Mouse (Mus musculus): Measurements from ENCODE around the gene Fam90a1b. TPM values are rescaled to one million over a fixed set of nuclear protein-coding genes. Genes with fewer than 3 reads are reported as not detected.
"Not testable (repeated sequence)": the region's sequence is repeated elsewhere in the genome, so short reads cannot be mapped to it uniquely, and the experiment has no call there.

Gene Fam90a1b
- not detected for total RNA-seq (2021)

DNA sequence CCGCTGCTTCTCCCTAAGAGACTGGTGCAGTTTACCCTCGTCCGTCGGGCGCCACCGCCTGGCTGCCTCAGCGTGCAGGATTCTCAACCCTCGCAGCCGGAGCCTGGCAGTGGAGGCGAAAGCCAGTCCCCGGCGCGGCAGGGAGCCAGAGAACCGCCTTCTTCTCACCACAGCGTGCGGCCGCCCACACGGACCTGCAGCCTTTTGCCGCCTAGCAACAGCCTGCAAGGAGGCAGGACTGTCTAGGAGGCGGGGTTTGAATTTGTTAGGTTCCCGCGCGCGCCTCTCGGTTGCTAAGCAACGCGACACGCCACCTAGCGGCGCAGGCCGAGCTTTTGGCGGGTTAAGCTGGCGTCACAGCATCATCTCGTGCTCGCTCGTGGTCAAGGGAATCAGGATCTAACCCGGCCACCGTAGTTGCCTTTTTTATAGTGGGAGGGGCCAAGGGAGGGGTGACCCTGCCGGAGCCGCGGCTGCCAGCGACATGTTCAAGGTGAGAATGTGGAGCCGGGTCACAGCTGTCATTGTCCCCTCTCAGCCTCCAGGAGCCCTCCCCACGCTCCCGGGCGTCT lies at the start of gene Fam90a1b, which contains the start of gene Apoo:
Fam90a1b (minus strand) TSS at position 108 of the 572 bp plus-strand sequence.
Apoo (plus strand) TSS at position 448 of the 572 bp plus-strand sequence.
- DNase-seq: peak; percentile 97

DNA sequence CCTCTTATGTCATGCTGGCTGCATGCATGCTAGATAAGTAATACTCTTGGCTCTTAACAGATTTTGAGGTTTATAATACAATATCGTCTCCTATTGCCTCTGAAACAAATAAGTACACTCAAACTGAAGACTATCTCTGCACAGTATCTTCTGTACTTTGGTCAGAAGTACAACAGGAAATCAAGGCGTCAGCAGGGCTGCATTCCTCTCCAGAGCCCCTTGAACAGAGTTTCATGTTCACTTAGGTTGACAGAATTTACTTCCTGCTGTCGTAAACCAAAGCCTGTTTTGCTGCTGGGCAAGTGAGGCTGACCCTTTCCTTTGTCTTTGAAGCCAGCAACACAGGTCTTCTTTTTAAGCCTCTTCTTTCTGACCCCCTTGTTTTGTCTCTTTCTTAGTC lies 42.4 kb upstream of the Fam90a1b start:
- DNase-seq: no peak

DNA sequence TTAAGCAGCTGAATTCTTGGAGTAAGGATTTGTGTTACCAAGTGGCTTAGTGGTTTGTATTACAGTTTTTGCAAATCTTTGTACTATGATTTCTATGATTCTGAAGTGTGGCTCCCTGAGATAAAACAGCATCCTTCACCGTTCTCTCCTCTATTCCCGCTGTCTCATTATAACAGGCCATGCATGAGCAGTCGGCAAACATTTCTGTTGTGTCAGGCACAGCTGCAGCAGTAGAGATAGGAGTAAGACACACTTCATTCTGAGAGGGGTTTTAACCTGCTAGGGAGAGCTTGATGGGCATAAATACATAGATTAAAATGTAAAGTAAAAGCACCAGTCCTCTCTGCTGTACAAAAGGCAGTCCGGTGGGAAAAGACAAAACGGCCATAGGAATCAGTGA lies 12.2 kb upstream of the Fam90a1b start:
- DNase-seq: no peak

DNA sequence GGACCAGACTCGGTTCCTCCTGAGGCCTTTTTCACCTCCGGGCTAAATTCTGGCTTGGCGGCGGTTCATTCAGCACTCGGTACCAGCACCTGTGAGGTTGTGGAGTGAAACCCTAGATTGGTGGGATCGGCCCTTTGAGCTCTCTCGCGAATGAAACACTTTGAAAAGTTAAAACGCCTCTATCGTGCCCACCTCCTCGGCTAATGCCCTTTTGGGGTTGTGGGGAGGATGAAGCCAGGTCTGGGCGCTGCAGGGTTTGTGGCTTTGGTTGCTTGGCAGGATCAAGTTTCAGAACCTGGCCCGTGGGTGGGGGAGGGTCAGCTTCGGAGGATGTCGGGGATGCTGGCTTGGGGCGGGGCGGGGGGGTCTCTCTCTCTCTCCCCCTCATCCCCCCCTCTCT lies 671 bp upstream of the Fam90a1b start:
- peak; percentile 42 for DNase-seq

DNA sequence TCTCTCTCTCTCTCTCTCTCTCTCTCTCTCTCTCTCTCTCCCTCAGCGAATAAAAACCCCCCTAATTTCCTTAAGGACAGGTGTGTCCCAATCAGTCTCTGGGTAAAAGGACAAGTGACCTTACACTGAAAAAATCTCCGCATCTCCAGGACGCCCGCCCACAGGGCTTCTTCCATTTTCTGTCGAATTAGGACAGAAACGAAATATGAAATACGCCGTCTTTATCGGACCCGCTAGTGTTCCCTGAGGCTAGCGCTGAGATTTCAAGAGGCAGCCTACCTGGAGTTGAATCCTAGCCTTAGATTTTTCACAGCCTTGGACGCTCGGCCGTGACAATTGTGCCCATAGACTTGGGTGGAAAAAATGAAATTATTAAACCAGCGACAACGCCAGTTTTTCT lies 548 bp downstream of the Fam90a1b start:
- peak; percentile 11 for DNase-seq

DNA sequence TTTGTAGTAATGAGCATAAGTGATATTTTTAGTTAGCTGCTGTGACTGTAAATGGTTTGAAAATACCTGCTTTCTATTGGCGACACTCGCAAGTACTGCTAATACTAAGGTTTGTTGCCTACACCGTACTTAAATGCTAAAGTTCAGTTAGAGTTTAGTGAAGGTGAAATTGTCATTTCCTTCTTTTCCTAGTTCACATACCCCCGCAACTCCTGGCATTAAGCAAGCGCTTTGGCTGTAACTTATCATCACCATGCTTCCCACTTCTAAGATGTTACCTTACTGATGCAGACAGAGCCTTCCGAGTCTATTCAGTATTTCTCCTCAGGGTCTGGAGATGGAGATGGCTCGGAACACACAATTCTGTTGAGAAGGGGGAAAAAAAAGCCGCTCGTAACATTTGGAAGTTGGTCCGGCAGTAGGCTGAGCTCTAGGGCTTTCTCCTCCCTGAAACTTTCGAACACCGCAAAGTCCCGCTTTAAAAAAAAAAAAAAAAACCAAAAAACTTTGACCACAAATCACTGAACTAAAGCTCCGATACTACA lies 1.1 kb downstream of the Fam90a1b start:
- DNase-seq: no peak

DNA sequence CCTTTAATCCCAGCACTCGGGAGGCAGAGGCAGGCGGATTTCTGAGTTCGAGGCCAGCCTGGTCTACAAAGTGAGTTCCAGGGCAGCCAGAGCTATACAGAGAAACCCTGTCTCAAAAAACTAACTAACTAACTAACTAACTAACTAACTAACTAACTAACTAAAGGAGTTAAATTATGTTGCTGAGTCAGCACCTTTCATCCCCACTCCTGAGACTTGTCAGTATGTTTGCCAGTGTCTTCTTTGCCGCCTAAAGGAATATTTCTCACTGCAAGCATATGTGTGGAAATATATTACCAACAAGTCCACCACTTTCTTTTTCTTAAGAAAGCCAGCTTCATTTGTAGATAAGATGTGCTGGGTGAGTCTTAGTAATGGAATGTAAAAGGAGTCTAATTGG lies 22.9 kb downstream of the Fam90a1b start:
- DNase-seq: not testable (repeated sequence)

DNA sequence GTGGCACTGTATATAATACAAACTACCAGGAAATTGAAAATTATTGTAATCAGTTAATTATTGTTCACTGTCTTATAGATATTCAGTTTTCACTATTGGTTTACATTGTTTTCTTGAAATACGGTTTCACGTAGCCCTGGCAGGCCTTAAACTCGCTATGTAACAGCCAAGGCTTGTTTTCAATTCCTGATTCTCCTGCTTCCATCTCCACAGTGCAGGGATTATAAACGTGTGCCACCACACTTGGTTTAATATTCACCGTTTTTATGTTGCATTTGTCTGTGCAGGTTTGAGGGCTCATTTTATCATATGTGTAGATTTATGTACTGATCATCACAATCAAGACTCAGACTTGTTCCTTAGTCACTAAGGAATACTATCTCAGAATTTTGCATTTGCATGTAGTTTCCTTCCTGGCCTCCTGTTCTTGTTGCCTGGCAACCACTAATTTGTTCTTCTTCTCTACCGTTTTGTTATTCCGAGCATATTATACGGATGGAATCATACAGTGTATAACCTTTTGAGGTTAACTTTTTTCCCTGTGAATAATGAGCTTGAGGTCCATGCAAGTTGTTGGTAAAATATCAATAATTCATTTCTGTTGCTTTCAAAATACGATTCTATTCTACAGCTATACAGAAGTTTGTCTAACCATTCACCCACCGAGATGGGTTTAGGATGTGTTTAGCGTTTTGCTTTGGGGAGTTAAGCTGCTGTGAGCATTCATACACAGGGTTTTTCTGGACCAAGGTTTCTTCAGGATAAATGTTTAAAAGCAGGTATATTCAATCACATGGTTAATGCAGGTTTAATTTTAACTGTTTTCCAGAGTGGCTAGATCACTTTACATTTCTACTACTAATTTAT lies 45.3 kb downstream of the Fam90a1b start:
- no peak for DNase-seq

Small RNA genes lying within 50 kb of the gene (microRNA-seq; reads per million reads assigned to microRNA genes)
- 0 reads per million in 2 experiments for gene Gm44477

Other genes starting within 250 kb of the Fam90a1b start
- gene Zfx, start 243.1 kb downstream of the Fam90a1b start, total RNA-seq (2021): 10 to 100 TPM; 31.7 to 32.0 TPM
- 100 to 1,000 TPM; 130 to 205 TPM for gene Eif2s3x, start 153.9 kb downstream of the Fam90a1b start, total RNA-seq (2021)
- gene Klhl15, start 132.2 kb downstream of the Fam90a1b start, total RNA-seq (2021): 10 to 100 TPM; 11.3 to 12.0 TPM
- gene Apoo, start 340 bp upstream of the Fam90a1b start, total RNA-seq (2021): 100 to 1,000 TPM; 145 to 186 TPM
- gene Maged1, start 175.4 kb upstream of the Fam90a1b start, total RNA-seq (2021): 100 to 1,000 TPM; 269 to 273 TPM